Mouse (Mus musculus) lung, postnatal 0 days (tissue): Measurements from ENCODE around the gene Brpf1. TPM values are rescaled to one million over a fixed set of nuclear protein-coding genes. Genes with fewer than 3 reads are reported as not detected.
A peak's percentile ranks its signal among the peaks of the same experiment; 100 is the strongest.
"Not testable (repeated sequence)": the region's sequence is repeated elsewhere in the genome, so short reads cannot be mapped to it uniquely, and the experiment has no call there.

Experiments
- ATAC-seq: fragments of 200-750 bp; cut with Nextera tagmentation; 2 replicates; pipeline ENCODE4 v1.8.0; 2017; ENCODE audit warnings: moderate library complexity
- DNase-seq: peaks from one replicate; pipeline ENCODE4 v3.0.0-alpha.2; 2016; ENCODE audit warnings: low spot score
- H3K27ac ChIP-seq: fragments of 300-500 bp; sonication (generic); 2 replicates; pipeline ENCODE4 v1.5.1; 2014; ENCODE audit warnings: antibody characterized with exemption, mild to moderate bottlenecking, low read length, mixed read lengths
- H3K27me3 ChIP-seq: fragments of 300-500 bp; sonication (generic); replicated peaks from 2 replicates; pipeline ENCODE4 v1.6.1; 2014; ENCODE audit warnings: low read length, mixed read lengths; ENCODE audit not compliant: insufficient read depth
- H3K36me3 ChIP-seq: fragments of 300-500 bp; sonication (generic); 2 replicates; pipeline ENCODE4 v1.6.1; 2014; ENCODE audit warnings: low read length, mixed read lengths; ENCODE audit not compliant: insufficient read depth
- H3K4me1 ChIP-seq: fragments of 300-500 bp; sonication (generic); 2 replicates; pipeline ENCODE4 v1.6.1; 2014; ENCODE audit warnings: antibody characterized with exemption, low read depth, low read length, mixed read lengths; ENCODE audit not compliant: insufficient read depth
- H3K4me2 ChIP-seq: fragments of 300-500 bp; sonication (generic); replicated peaks from 2 replicates; pipeline ENCODE4 v1.6.1; 2014; ENCODE audit warnings: low read depth, mild to moderate bottlenecking, low read length, moderate library complexity, mixed read lengths
- H3K4me3 ChIP-seq: fragments of 300-500 bp; sonication (generic); 2 replicates; pipeline ENCODE4 v1.5.1; 2014; ENCODE audit warnings: low read depth, low read length
- H3K9ac ChIP-seq: fragments of 300-500 bp; sonication (generic); replicated peaks from 2 replicates; pipeline ENCODE4 v1.6.1; 2014; ENCODE audit warnings: low read depth, mild to moderate bottlenecking
- H3K9me3 ChIP-seq: fragments of 300-500 bp; sonication (generic); 2 replicates; pipeline ENCODE4 v1.6.1; 2016; ENCODE audit warnings: low read length, mixed read lengths
- CTCF ChIP-seq: IDR thresholded peaks from 2 replicates; pipeline ENCODE4 v1.5.1; 2016; ENCODE audit warnings: antibody characterized with exemption, mild to moderate bottlenecking
- EP300 ChIP-seq: IDR thresholded peaks from 2 replicates; pipeline ENCODE4 v1.6.1; 2016; ENCODE audit warnings: antibody characterized with exemption, mild to moderate bottlenecking, control low read depth
- WGBS: fragments of 180-500 bp; shearing (Covaris S2); extraction: QIAGEN DNeasy Blood & Tissue Kit; methylation state at CpG from one replicate; pipeline ENCODE4 v1.1.7; 2014; 5-methylcytosine and 5-hydroxymethylcytosine counted together
- polyA plus RNA-seq: library from polyadenylated mRNA; unstranded; fragments of >200 nt; fragmentation: Nextera tagmentation; extraction: Ambion mirVana; gene quantifications from 2 replicates; pipeline ENCODE4 v1.2.1, GENCODE M21; 2015

Brpf1 gene
- polyA plus RNA-seq, 1 experiment from 2014 or later = 9.2 TPM

DNA sequence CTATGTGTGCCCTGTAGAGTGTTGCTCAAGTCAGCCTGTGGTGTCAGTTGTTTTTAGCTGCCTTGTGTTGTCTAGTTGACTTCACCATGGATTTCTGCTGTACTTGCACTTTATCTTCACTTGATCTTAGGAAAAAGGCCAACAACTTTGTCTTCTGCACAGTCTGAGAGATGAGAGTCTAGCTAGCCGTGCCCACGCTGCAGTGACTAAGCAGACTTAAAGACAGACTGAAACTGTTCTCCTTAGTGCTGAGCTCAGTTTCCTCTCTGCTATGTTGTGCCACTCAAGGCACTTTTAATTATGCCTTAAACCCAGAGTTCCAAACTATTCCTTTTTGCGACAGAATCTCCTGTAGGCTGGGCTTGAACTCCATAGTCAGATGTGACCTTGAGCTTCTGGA lies 9.0 kb downstream of the Brpf1 start:
- TF ChIP-seq CTCF (no peak), EP300 (no peak)
- Histone ChIP-seq H3K4me2 (no peak overlapping the region), H3K4me1 (no peaks in the 10 kb centered on the region), H3K36me3 (peaks cover 57% of the 10 kb centered on the region; the same call in 1 of the 2 replicates), H3K9me3 (no peaks in the 10 kb centered on the region), H3K4me3 (no peak overlapping the region), H3K27me3 (no peaks in the 10 kb centered on the region), H3K9ac (no peak overlapping the region), H3K27ac (no peak overlapping the region)
- DNase-seq = no peak
- WGBS = 93% methylated on average over 3 of the region's 3 CpGs
- ATAC-seq = no peak

DNA sequence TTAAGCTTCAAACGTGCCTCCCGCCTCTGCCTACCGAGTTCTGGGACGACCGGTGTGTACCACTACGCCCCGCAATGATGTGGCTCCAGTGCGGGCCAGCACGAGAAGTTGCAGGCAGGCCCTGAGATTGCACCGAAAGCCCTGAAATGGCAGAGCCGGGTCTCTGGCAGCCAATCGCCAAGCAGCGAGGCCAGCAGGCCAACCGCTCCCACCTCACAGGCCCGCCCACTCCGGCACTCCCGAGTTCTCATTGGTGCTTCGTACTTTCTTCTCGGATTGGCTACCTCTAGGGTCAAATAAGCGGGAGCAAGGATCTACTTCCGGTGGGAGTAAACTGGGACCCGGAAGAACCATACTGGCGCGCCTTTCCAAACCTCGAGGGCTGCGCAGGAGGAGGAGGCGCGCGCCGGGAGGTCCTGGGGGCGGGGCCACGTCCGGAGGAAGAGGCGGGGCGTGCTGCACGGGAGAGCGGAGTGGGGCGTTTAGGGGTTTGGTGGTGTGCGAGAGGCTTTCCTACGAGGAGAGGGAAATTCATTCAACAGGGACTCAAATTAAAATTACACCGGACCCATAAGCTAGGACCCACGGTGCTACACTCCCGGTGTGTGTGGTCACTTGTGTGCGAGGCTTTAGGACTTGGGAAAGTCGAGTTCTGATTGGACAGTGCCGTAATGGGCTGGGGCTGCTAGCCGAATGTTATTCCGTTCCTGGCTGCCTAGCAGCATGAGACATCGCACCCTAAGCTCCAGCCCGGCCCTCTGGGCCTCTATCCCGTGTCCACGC lies 19.8 kb downstream of the Brpf1 start, which contains the start of gene Ogg1:
Ogg1 (plus strand) TSS at position 440 of the 783 bp plus-strand sequence.
- ATAC-seq = peak; percentile 97
- Histone ChIP-seq H3K36me3 (peaks cover 9% of the 10 kb centered on the region), H3K4me2 (peak within 1 kb of the TSS; percentile 78), H3K27ac (peak within 1 kb of the TSS; percentile 85), H3K4me3 (peak within 1 kb of the TSS; percentile 60), H3K9me3 (no peaks in the 10 kb centered on the region), H3K9ac (peak within 1 kb of the TSS; percentile 64), H3K27me3 (no peaks in the 10 kb centered on the region), H3K4me1 (no peaks in the 10 kb centered on the region)
- TF ChIP-seq CTCF (no peak), EP300 (no peak; the same call in 1 of the 2 replicates)
- DNase-seq = peak; percentile 100
- WGBS = 2% methylated on average over 52 of the region's 52 CpGs

DNA sequence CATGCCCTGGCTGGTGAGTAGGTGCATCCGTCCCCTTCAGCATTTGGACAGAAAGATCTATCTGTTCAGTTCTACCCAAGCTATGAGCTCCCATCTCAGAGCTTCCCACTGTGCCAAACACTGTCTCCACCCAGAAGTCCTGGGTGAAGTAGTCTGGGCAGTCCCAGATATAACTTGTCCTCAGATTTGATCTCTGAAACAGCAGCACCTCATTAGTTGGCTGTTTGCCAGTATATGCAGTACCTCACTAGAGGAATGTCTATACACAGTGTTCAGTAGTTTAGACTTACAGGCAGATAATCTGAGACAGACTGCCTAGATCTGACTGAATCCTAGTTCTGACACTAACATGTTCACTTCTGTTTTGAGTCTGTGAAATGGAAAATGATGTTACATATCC lies 22.5 kb downstream of the Brpf1 start:
- Histone ChIP-seq H3K27me3 (no peaks in the 10 kb centered on the region), H3K9ac (no peak overlapping the region), H3K4me1 (0 out of 2 replicates have a peak, but pooled peaks cover 5% of the 10 kb centered on the region), H3K9me3 (no peaks in the 10 kb centered on the region), H3K36me3 (no peaks in the 10 kb centered on the region; the same call in 1 of the 2 replicates), H3K27ac (no peak overlapping the region), H3K4me3 (no peak overlapping the region), H3K4me2 (no peak overlapping the region)
- DNase-seq (no peak), ATAC-seq (no peak)
- TF ChIP-seq EP300 = no peak
- TF ChIP-seq CTCF = no peak
- WGBS = 84% methylated on average over 1 of the region's 1 CpGs

DNA sequence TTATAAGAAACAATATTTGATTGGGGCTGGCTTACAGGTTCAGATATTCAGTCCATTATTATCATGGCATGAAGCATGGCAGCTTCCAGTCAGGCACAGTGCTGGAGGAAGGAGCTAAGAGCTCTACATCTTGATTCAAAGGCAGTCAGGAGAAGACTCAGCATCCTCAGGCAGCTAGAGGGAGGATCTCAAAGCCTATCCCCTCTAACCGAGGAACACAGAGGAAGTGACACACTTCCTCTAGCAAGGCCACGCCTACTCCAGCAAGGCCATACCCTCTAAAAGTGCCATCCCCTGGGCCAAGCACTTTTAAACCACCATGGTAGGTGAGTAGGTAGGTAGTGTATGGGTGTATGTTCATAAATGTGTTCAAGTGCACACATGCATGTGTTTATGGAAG lies 23.6 kb downstream of the Brpf1 start:
- Histone ChIP-seq H3K9me3 (no peaks in the 10 kb centered on the region), H3K9ac (no peak overlapping the region), H3K36me3 (peaks cover 5% of the 10 kb centered on the region; the same call in 1 of the 2 replicates), H3K4me2 (no peak overlapping the region), H3K4me1 (0 out of 2 replicates have a peak, but pooled peaks cover 5% of the 10 kb centered on the region), H3K27ac (no peak overlapping the region), H3K27me3 (no peaks in the 10 kb centered on the region), H3K4me3 (no peak overlapping the region)
- ATAC-seq (no peak), DNase-seq (peak; percentile 56)
- TF ChIP-seq CTCF (0 out of 2 replicates have a peak, but pooled peaks have one; percentile 1), EP300 (no peak)
- WGBS = 34% methylated on average over 2 of the region's 2 CpGs

DNA sequence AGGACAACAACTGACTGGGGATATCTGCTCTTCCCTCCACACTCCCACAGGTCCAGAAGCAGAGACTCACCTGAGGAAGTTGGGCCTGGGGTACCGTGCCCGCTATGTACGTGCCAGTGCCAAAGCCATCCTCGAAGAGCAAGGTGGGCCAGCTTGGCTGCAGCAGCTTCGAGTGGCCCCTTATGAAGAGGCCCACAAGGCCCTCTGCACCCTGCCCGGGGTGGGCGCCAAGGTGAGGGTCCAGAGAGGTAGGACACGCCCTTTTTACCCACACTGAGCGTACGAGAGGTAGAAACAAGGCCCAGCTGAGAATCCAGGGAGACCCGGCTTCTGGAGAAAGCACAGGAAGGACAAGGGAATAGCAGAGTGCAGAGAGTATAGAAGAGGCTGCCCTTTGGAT lies 24.8 kb downstream of the Brpf1 start:
- H3K4me2 ChIP-seq = no peak overlapping the region
- no peak overlapping the region for H3K9ac ChIP-seq
- no peak overlapping the region for H3K27ac ChIP-seq
- ATAC-seq (no peak), DNase-seq (no peak)
- peaks cover 15% of the 10 kb centered on the region; the same call in 1 of the 2 replicates for H3K36me3 ChIP-seq
- H3K9me3 ChIP-seq = no peaks in the 10 kb centered on the region
- TF ChIP-seq EP300 (no peak), CTCF (no peak)
- H3K4me3 ChIP-seq = no peak overlapping the region
- 78% methylated on average over 11 of the region's 11 CpGs for WGBS
- 0 out of 2 replicates have a peak, but pooled peaks cover 5% of the 10 kb centered on the region for H3K4me1 ChIP-seq
- no peaks in the 10 kb centered on the region for H3K27me3 ChIP-seq

DNA sequence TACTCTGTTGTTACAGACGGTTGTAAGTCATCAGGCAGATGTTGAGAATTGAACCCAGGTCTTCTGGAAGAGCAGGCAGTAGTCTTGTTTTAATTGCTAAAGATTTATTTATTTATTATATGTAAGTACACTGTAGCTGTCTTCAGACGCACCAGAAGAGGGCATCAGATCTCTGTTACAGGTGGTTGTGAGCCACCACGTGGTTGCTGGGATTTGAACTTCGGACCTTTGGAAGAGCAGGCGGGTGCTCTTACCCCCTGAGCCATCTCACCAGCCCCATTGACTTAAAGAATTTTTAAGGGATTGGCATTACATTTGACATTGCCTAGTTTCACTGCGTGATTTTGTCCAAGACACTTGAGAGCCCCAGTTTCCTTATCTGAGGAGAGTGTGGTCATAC lies 25.8 kb downstream of the Brpf1 start:
- not testable (repeated sequence) for H3K4me3 ChIP-seq, H3K4me1 ChIP-seq, H3K27me3 ChIP-seq, H3K9me3 ChIP-seq, ATAC-seq, H3K27ac ChIP-seq, H3K4me2 ChIP-seq, DNase-seq, H3K9ac ChIP-seq
- TF ChIP-seq EP300 = 0 out of 2 replicates have a peak, but pooled peaks have one; percentile 19
- TF ChIP-seq CTCF = peak; percentile 29; the same call in 1 of the 2 replicates
- H3K36me3 ChIP-seq = peaks cover 19% of the 10 kb centered on the region; the same call in 1 of the 2 replicates
- 54% methylated on average over 6 of the region's 6 CpGs for WGBS
